Mouse (Mus musculus): ENCODE data around the gene C1s1. TPM values are rescaled to one million over a fixed set of nuclear protein-coding genes. Genes with fewer than 3 reads are reported as not detected.
"Not testable (repeated sequence)": the region's sequence is repeated elsewhere in the genome, so short reads cannot be mapped to it uniquely, and the experiment has no call there.

The C1s1 gene
- polyA plus RNA-seq, 1 experiment from 2014 or later: 0.75 TPM

DNA sequence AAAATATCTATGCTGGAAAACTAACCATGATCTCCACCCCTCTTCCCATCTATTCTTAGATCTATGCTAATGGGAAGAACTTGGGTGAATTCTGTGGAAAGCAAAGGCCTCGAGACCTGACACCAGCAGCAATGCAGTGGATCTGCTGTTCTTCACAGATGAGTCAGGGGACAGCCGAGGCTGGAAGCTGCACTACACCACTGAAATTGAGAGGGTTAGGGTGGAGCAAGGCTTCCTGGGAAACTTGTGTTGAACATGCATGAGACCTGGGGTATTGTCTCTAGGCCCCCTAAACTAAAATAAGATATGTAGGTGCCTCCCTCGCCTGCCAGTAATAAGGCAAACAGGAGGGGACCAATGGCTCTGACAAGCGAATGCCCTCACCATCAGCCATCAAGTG lies 19.0 kb upstream of the C1s1 start:
- WGBS: 88% methylated on average over 4 of the region's 4 CpGs
- H3K9ac ChIP-seq (replicated peaks; ENCODE audit: low read depth, low read length); H3K36me3 ChIP-seq (ENCODE audit: control insufficient read depth, insufficient read depth, low read length); H3K27me3 ChIP-seq (ENCODE audit: control insufficient read depth, insufficient read depth, low read length); H3K9me3 ChIP-seq (ENCODE audit: control insufficient read depth, low read length); H3K4me3 ChIP-seq (ENCODE audit: low read depth, low read length); ATAC-seq (ENCODE audit: low read depth); H3K27ac ChIP-seq (ENCODE audit: low read depth, low read length); H3K4me1 ChIP-seq (ENCODE audit: control insufficient read depth, insufficient read depth, low read length); H3K4me2 ChIP-seq (ENCODE audit: low read depth, low read length): not testable (repeated sequence)

DNA sequence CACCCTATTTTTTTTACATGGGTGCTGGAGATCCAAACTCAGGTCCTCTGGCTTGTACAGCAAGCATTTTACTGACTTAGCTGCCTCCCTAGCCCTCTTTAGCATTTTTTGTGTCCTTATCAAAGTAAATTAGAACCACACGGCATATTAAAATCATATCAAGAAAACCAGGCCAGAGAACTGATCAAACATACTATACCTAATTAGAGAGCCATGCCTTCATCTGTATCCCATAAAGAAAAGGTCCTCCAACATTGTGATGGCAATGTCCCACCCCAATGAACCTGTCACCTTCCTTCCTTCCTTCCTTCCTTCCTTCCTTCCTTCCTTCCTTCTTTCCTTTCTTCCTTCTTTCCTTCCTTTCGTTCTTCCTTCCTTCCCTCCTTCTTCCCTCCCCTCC lies 13.8 kb upstream of the C1s1 start:
- not testable (repeated sequence) for H3K27me3 ChIP-seq (ENCODE audit: control insufficient read depth, insufficient read depth, low read length); ATAC-seq (ENCODE audit: low read depth); H3K4me2 ChIP-seq (ENCODE audit: low read depth, low read length); H3K27ac ChIP-seq (ENCODE audit: low read depth, low read length); H3K4me3 ChIP-seq (ENCODE audit: low read depth, low read length); H3K9ac ChIP-seq (replicated peaks; ENCODE audit: low read depth, low read length); H3K4me1 ChIP-seq (ENCODE audit: control insufficient read depth, insufficient read depth, low read length); H3K9me3 ChIP-seq (ENCODE audit: control insufficient read depth, low read length); H3K36me3 ChIP-seq (ENCODE audit: control insufficient read depth, insufficient read depth, low read length)
- 76% methylated on average over 2 of the region's 2 CpGs for WGBS

DNA sequence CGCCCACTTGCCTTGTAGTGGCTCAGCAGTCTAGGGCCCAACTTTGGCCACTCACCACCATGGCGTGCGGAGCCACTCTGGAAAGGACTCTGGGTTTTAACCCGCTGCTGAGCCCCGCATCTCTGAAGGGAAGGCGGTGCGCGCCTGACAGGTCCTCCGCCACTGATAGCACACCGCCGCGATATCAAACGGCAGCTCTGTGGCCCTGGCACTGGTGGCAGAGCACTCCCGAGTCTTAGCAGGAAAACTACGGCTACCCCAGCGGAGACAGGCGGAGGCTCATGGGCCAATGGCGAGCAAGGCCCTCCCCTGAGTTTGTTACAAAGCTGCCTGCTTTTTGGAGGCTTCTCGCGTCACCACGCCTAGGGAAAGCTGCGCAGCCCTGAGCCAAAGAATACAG lies 10.6 kb upstream of the C1s1 start:
- 77% methylated on average over 22 of the region's 22 CpGs for whole genome bisulfite sequencing
- Histone ChIP-seq H3K9me3 (ENCODE audit: control insufficient read depth, low read length) (no peaks in the 10 kb centered on the region), H3K4me3 (ENCODE audit: low read depth, low read length) (no peak overlapping the region), H3K4me1 (ENCODE audit: control insufficient read depth, insufficient read depth, low read length) (no peaks in the 10 kb centered on the region), H3K27me3 (ENCODE audit: control insufficient read depth, insufficient read depth, low read length) (no peaks in the 10 kb centered on the region), H3K36me3 (ENCODE audit: control insufficient read depth, insufficient read depth, low read length) (no peaks in the 10 kb centered on the region), H3K27ac (ENCODE audit: low read depth, low read length) (no peak overlapping the region), H3K9ac (replicated peaks; ENCODE audit: low read depth, low read length) (no peak overlapping the region), H3K4me2 (ENCODE audit: low read depth, low read length) (no peak overlapping the region)
- ATAC-seq (ENCODE audit: low read depth): no peak

DNA sequence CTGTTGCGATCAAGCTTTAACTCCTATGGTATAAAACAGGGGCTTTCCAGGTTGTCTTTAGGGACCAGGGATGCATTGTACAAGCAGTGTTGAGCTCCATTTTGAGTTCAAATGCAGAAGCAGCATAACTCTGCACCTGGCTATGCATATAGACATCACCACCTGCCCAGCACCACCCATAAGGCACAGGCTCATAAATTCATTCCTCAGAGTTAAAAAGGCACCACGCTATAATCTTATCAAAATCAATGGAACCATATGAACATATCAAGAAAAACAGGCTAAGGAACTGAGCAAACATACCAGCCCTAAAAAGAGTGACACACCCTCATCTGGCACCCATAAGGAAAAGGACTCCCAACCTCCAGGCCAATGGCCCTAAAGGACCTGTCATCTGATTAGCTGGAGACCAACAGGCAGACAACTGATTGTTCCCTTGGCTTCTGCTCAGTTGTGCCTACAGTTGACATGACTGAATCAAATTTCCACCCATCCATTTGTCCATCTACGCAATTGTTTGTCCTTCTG lies 6.9 kb upstream of the C1s1 start:
- Histone ChIP-seq H3K27me3 (ENCODE audit: control insufficient read depth, insufficient read depth, low read length) (no peaks in the 10 kb centered on the region), H3K36me3 (ENCODE audit: control insufficient read depth, insufficient read depth, low read length) (no peaks in the 10 kb centered on the region), H3K4me1 (ENCODE audit: control insufficient read depth, insufficient read depth, low read length) (no peaks in the 10 kb centered on the region), H3K9me3 (ENCODE audit: control insufficient read depth, low read length) (no peaks in the 10 kb centered on the region), H3K4me3 (ENCODE audit: low read depth, low read length) (no peak overlapping the region), H3K9ac (replicated peaks; ENCODE audit: low read depth, low read length) (no peak overlapping the region), H3K4me2 (ENCODE audit: low read depth, low read length) (no peak overlapping the region), H3K27ac (ENCODE audit: low read depth, low read length) (no peak overlapping the region)
- WGBS: 93% methylated on average over 3 of the region's 3 CpGs
- no peak for ATAC-seq (ENCODE audit: low read depth)

DNA sequence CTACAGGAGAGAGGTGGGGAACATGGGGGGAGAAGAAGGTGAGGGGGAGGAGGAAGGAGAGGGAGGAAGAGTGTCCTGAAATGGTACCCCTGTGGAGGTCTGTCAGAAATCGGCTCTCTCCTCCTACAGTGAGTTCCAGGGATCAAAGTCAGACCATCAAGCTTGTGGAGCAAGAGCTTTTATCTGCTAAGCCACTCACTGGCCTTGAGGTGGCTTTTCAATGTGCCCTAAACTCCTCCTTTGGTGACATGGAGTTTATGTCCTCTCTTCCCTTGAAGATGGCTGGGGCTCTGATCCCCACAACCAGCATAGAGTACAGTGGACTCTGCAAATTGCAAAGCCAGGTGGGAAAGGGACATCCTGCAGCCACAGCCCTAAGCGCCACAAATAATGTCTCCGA lies 5.8 kb upstream of the C1s1 start:
- not testable (repeated sequence) for ATAC-seq (ENCODE audit: low read depth); H3K4me1 ChIP-seq (ENCODE audit: control insufficient read depth, insufficient read depth, low read length); H3K9ac ChIP-seq (replicated peaks; ENCODE audit: low read depth, low read length); H3K4me2 ChIP-seq (ENCODE audit: low read depth, low read length); H3K27me3 ChIP-seq (ENCODE audit: control insufficient read depth, insufficient read depth, low read length); H3K4me3 ChIP-seq (ENCODE audit: low read depth, low read length); H3K9me3 ChIP-seq (ENCODE audit: control insufficient read depth, low read length); H3K36me3 ChIP-seq (ENCODE audit: control insufficient read depth, insufficient read depth, low read length); H3K27ac ChIP-seq (ENCODE audit: low read depth, low read length)
- WGBS: 93% methylated on average over 3 of the region's 3 CpGs

DNA sequence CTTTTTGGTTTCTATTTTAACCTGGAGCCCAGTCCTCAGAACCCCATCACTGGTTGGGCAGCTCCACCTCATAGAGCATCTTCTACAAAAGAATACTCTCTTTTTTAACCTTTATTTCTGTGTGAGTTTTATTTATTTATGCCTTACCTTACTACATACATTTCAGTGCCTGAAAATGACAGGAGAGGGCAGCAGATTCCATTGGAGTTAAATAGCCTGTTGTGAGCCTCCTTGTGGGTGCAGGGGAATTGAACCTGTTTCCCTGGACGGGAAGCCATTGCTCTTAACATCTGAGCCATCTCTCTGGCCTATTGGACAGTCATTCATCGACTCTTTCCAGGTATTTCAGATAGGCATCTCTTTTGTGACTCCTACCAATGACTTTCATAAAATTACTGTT lies 3.3 kb upstream of the C1s1 start:
- no peak overlapping the region for H3K27ac ChIP-seq (ENCODE audit: low read depth, low read length)
- WGBS: 84% methylated on average over 2 of the region's 2 CpGs
- ATAC-seq (ENCODE audit: low read depth): no peak

DNA sequence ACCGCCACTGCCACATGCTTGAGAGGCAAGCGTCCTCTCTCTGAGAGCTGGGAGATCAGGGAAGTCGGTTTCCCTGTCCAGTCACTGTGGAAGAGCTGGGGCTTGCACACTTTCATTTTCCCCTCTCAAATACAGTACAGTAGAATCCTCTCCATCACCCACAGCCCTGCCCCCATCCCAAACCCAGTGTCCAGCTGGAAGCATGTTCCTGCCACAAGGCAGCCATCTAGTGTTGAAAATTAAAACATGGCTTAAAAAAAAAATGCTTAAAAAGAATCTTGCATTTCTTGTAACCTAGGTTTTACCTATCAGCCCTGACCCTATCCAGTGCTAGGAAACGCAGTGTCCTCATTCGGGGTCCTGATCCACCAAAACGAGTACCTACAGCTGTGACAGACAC lies 2.3 kb upstream of the C1s1 start:
- H3K4me2 ChIP-seq (ENCODE audit: low read depth, low read length): no peak overlapping the region
- H3K9me3 ChIP-seq (ENCODE audit: control insufficient read depth, low read length): no peaks in the 10 kb centered on the region
- H3K36me3 ChIP-seq (ENCODE audit: control insufficient read depth, insufficient read depth, low read length): no peaks in the 10 kb centered on the region
- no peaks in the 10 kb centered on the region for H3K4me1 ChIP-seq (ENCODE audit: control insufficient read depth, insufficient read depth, low read length)
- WGBS: 84% methylated on average over 5 of the region's 6 CpGs
- no peak overlapping the region for H3K9ac ChIP-seq (replicated peaks; ENCODE audit: low read depth, low read length)
- no peak overlapping the region for H3K27ac ChIP-seq (ENCODE audit: low read depth, low read length)
- no peak overlapping the region for H3K4me3 ChIP-seq (ENCODE audit: low read depth, low read length)
- no peaks in the 10 kb centered on the region for H3K27me3 ChIP-seq (ENCODE audit: control insufficient read depth, insufficient read depth, low read length)
- ATAC-seq (ENCODE audit: low read depth): no peak

More for the DNA sequence above, 3.3 kb upstream of the C1s1 start:
- Histone ChIP-seq H3K9me3 (ENCODE audit: control insufficient read depth, low read length) (no peaks in the 10 kb centered on the region), H3K9ac (replicated peaks; ENCODE audit: low read depth, low read length) (no peak overlapping the region), H3K4me3 (ENCODE audit: low read depth, low read length) (no peak overlapping the region), H3K36me3 (ENCODE audit: control insufficient read depth, insufficient read depth, low read length) (no peaks in the 10 kb centered on the region), H3K4me2 (ENCODE audit: low read depth, low read length) (no peak overlapping the region), H3K4me1 (ENCODE audit: control insufficient read depth, insufficient read depth, low read length) (no peaks in the 10 kb centered on the region), H3K27me3 (ENCODE audit: control insufficient read depth, insufficient read depth, low read length) (no peaks in the 10 kb centered on the region)

DNA sequence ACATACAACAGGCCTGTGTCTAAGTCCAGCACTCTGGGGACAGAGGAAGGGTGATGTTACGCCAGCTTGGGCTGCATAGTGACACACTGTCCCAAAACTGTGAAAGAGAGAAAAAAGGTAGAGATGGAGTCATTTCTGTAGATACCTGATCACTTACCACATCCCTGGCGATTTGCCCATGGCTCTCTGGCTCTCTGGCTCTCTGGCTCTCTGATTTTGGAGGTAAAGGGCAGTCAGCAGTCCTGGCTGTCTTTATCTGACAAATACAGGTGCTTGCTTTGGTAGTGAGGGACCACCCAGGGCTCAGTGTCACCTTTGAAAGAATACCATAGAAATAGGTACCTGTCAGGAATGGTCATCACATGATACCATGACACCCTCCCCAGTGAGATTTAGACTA lies 983 bp downstream of the C1s1 start:
- H3K4me3 ChIP-seq (ENCODE audit: low read depth, low read length); H3K36me3 ChIP-seq (ENCODE audit: control insufficient read depth, insufficient read depth, low read length); H3K4me1 ChIP-seq (ENCODE audit: control insufficient read depth, insufficient read depth, low read length); H3K27me3 ChIP-seq (ENCODE audit: control insufficient read depth, insufficient read depth, low read length); H3K9me3 ChIP-seq (ENCODE audit: control insufficient read depth, low read length); ATAC-seq (ENCODE audit: low read depth); H3K9ac ChIP-seq (replicated peaks; ENCODE audit: low read depth, low read length); H3K4me2 ChIP-seq (ENCODE audit: low read depth, low read length); H3K27ac ChIP-seq (ENCODE audit: low read depth, low read length): not testable (repeated sequence)
- 87% methylated on average over 2 of the region's 2 CpGs for WGBS

DNA sequence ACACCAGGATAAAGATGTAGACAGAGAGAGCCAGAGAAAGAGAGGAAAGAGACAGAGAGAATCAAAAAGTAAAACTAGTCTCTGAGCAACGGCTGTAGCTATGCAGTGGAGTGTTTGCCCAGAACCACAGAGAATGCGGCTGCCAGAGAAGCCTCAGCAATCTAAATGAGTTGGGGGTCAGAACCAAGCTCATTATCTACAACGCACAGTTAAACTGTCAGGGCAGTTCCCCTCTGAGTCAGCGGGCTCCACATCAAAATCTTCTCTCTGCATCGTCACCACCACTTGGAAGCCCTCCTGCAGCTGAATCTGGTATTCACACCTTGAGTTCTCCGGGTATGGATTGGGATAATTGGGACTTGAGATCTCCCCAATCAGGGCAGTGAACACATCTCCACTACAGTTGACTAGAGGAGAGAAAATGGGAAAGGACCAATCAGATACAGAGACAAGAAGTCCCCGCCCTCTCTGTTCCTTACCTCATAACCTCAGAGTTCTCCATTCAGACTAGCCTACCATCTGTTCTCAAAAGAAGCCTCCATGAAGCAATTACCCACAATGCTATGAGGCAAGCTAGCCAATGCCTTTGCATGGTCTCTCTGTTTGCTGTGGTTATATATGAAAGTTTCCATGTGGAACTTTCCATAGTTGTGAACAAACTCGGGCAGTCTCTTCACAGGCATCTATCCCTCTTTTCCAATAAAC lies 5.9 kb downstream of the C1s1 start:
- not testable (repeated sequence) for H3K9ac ChIP-seq (replicated peaks; ENCODE audit: low read depth, low read length); H3K36me3 ChIP-seq (ENCODE audit: control insufficient read depth, insufficient read depth, low read length); H3K27ac ChIP-seq (ENCODE audit: low read depth, low read length); H3K27me3 ChIP-seq (ENCODE audit: control insufficient read depth, insufficient read depth, low read length); H3K4me2 ChIP-seq (ENCODE audit: low read depth, low read length); ATAC-seq (ENCODE audit: low read depth); H3K4me3 ChIP-seq (ENCODE audit: low read depth, low read length); H3K4me1 ChIP-seq (ENCODE audit: control insufficient read depth, insufficient read depth, low read length); H3K9me3 ChIP-seq (ENCODE audit: control insufficient read depth, low read length)
- 85% methylated on average over 8 of the region's 8 CpGs for WGBS
